Mouse (Mus musculus): Measurements from ENCODE around the gene Golm1.
"Not testable (repeated sequence)": the region's sequence is repeated elsewhere in the genome, so short reads cannot be mapped to it uniquely, and the experiment has no call there.

Gene Golm1
- long read RNA-seq, experiment 1, partial matches to known transcripts = 0 of 6 reads
- long read RNA-seq, experiment 1, other reads (novel, unspliced or antisense) = 3 of 6 reads
- long read RNA-seq, experiment 2, partial matches to known transcripts = 0 of 4 reads
- long read RNA-seq, experiment 2, other reads (novel, unspliced or antisense) = 0 of 4 reads

GRCm38 (mm10) chr13:59675151-59676011 is at the start of gene Golm1:
Gene Golm1, minus strand, starts transcription at chr13:59675811.
- intact Hi-C loops (cut with DNase I) = no loop called here

- intact Hi-C loops (cut with DNase I) = loop anchor here (10.0 kb wide), 3 partner anchors 77 to 207 kb away; no protein-coding TSS in a partner anchor
Observed at GRCm38 (mm10) chr13:59722089-59722488, 46.5 kb upstream of the Golm1 start.

DNA sequence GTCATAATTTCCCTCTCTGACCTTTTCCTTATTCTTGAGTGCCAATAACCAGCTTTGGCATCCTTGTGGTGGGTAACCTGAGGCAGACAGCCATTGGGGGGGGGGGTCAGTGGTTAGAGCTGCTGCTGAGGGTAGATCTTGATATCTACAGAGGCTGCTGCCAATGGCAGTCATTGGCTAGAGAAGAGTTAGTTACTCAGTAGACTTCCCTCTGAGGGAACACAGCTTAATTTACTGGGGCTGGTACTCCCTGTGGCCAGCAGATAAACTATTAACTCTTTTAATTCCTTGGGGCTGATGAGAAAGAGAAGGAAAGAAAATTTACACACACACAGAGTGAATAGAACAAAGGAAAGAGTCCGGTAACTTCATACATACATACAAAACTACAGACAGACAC is 43.9 kb upstream of the Golm1 start:
- intact Hi-C loops (cut with DNase I) = no loop called here

DNA sequence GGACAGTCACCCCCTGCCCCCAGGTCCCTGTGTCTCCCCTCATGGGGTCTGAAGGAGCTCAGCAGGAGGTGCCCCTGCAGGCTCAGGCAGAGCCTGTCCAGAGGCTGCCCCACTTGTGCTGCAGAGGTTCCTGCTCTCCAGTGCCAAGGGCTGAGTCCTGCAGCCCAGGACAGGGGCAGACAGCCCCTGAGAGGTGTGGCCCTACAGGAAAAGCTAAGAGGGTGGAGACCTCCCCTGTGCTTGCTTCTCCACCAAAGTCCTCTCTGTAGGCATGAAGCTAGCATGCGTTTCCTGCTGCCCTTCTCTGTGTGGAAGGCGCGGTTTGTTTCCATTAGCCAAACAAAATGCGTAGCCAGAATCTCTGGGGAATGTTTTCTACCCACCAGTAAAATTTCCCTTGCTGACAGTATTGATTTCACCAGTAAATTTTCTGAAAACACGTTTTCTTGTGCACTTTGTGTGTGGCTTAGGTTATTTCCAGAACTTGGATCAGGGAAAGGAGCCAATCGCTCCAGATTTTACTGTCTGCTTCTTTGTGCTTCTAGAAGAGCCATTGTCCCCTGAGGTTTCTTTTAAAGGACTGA is 43.3 kb upstream of the Golm1 start:
- intact Hi-C loops (cut with DNase I) = not testable (repeated sequence)

- intact Hi-C loops (cut with DNase I) = no loop called here
Observed at GRCm38 (mm10) chr13:59713710-59714109, 38.1 kb upstream of the Golm1 start.

GRCm38 (mm10) chr13:59711984-59712383 is 36.4 kb upstream of the Golm1 start, which contains the start of gene Spata31d1b:
Gene Spata31d1b, plus strand, starts transcription at chr13:59712284.
- intact Hi-C loops (cut with DNase I) = not testable (repeated sequence)

- intact Hi-C loops (cut with DNase I) = no loop called here
Observed at GRCm38 (mm10) chr13:59710230-59710629, 34.6 kb upstream of the Golm1 start, which contains the start of gene Spata31d1a. Gene Spata31d1a, minus strand, starts transcription at chr13:59710330.

DNA sequence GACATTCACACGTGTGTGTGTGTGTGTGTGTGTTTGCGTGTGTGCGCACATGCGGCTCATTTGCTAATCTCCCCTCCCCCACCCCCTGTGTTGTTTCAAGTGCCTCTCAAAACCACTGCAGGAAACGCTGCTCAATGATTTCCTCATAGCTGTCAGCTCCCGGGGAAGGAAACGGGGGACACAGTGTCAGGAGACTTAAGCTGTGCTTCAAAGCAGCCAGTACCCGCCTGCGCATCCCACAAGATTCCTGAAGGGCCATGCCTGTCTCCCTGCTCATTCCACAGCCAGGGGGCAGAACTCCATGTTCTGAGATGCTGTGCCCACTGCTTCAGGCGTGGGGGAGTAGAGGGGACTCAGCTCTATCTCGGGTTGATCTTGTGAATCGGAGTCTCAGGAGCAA is 29.0 kb upstream of the Golm1 start:
- intact Hi-C loops (cut with DNase I) = no loop called here

- intact Hi-C loops (cut with DNase I) = no loop called here
Observed at GRCm38 (mm10) chr13:59703514-59703913, 27.9 kb upstream of the Golm1 start.

- intact Hi-C loops (cut with DNase I) = not testable (repeated sequence)
Observed at GRCm38 (mm10) chr13:59700137-59700536, 24.5 kb upstream of the Golm1 start.

DNA sequence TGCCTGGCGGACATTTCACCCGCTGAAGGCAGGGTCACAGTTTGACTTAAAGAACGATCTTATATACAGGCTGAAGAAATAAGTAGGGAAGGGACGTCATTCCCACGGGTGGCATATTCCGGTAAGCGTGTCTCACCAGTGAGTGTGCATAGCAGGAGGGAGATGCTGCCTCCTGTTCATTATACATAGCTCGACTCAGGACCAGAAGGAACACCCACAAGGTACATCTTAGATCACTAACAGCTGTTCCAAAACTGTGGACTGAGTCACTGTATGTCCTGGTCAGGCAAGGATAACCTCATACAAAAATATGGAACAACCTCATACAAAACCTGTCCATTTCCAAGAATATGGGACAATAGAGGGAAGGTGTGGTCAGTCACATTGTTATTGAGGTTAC is 23.5 kb upstream of the Golm1 start:
- intact Hi-C loops (cut with DNase I) = no loop called here

GRCm38 (mm10) chr13:59695781-59696180 is 20.2 kb upstream of the Golm1 start:
- intact Hi-C loops (cut with DNase I) = no loop called here

- intact Hi-C loops (cut with DNase I) = no loop called here
Observed at GRCm38 (mm10) chr13:59694008-59694407, 18.4 kb upstream of the Golm1 start, which contains the start of gene 4921517D22Rik. Gene 4921517D22Rik, minus strand, starts transcription at chr13:59694108.

DNA sequence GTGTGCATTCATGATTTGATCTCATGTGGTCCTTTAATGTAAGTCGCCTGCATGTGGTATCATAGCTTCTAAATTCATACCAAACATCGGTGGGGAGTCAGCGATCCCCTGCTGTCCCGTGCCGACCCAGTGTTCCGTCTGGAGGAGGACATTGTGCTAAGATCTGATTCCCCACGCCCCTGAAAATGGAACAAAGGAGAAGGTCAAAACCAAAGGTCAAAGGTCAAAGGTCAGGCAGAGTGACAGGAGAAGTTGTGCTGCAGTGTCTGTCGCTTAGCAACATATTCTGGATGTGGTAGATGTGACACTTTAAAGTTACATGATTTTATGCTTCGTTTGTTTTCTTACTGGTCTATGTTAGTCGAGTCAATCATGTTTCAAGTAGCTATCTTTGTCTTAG is 15.9 kb upstream of the Golm1 start:
- intact Hi-C loops (cut with DNase I) = no loop called here

DNA sequence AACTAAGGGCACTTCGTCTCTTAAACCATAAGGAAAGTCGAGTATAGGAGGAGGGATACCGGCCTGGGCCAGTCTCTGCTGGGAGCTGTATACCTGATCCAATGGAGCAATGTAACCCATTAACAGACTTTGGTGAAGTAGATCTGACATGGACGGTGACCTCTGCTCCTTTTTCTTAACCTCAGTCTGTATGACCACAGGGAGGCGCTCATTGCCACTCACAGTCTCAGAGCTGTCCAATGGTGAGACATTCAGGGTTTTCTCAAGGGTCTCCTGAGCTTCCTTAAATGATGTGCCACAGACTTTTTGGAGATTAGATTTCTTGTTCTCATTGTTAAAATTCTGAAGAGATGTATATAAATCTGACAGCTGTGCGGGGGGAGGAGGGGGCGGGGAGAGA is 15.0 kb upstream of the Golm1 start:
- intact Hi-C loops (cut with DNase I) = no loop called here

DNA sequence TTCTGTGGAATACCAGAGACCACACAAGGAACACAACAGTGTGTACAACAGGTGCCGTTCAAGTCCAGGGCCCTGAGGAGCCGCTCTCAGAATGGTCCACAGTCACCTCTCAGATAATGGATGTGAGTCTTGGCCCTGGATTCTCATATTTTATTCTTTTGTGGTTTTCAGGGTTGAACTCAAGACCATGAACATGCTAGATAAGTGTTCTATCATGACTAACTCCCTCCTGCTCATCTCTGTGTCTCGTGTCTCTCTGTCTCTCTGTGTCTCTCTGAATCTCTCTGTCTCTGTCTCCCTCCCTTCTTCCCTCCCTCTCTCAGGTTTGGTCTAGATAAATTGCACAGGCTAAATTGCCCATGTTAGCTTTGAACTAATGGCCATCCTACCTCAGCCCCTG is 14.2 kb upstream of the Golm1 start:
- intact Hi-C loops (cut with DNase I) = no loop called here

GRCm38 (mm10) chr13:59689313-59689712 is 13.7 kb upstream of the Golm1 start:
- intact Hi-C loops (cut with DNase I) = no loop called here

GRCm38 (mm10) chr13:59688338-59688770 is 12.7 kb upstream of the Golm1 start:
- intact Hi-C loops (cut with DNase I) = no loop called here

DNA sequence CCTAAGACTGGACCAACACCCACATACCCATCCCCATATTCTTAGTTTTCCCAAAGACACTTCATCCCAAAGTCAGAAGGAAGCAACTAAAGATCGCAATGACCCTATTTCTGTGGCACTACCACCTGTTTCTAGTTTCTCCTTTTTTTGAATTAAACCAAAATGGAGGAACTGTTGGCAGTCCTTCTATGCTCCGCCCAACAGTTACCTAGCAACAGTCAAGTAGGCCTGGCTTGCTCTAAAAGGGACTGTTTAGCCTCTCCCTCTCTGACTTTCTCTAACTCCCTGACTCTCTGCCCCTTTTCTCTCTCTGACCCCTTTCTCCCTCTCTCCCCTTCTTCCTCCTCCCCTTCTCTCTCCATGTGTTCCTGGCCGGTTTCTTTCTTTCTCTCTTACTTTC is 9.6 kb upstream of the Golm1 start:
- intact Hi-C loops (cut with DNase I) = no loop called here

DNA sequence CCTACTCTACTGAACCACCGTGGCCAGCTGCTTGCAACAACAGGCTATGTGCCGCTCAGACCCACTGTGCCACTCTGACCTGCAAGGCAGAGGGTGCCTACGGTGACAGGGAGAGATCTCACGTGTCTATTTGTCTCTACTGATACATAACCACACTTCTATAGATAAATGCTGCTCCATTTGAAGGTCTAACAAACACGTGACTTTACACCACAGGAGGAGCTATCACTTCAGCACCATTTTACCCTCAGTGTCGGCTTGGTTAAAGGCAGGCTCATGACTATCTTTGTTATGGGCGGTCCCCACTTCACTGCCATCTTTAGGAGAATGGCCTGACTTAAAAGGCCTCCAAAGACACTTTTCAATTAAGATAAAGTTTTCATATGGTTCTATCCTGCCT is 7.0 kb upstream of the Golm1 start:
- intact Hi-C loops (cut with DNase I) = no loop called here

DNA sequence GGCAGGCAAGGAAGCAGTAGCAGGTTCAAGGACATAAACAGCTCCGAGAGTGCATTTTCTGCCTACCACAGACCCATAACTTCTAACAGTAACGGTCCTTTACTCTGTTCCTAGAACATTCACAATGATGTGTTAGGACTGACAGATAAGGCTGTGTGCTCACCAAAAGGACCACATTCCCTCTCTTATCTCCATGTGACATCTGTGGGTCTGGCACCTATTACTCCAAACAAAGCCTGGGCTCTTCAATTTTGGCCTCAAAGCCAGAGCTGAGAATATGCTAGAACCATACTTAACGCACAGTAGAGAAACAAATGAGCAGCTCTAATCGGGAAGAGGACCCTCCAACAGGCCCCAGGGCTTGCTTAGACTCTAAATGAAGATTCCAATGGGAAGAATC is 4.3 kb upstream of the Golm1 start:
- intact Hi-C loops (cut with DNase I) = no loop called here

- intact Hi-C loops (cut with DNase I) = no loop called here
Observed at GRCm38 (mm10) chr13:59679306-59679705, 3.7 kb upstream of the Golm1 start.
